Mouse (Mus musculus) bone marrow macrophage, adult 2 months (primary cell): ENCODE measurements around the gene Hmg20b.

Source experiments
- CTCF ChIP-seq: IDR thresholded peaks from 2 replicates; pipeline ENCODE4 v1.5.1; 2012; ENCODE audit warnings: low read depth, mild to moderate bottlenecking, low read length, moderate library complexity
- POLR2A ChIP-seq: IDR thresholded peaks from 2 replicates; pipeline ENCODE4 v1.6.1; 2012; ENCODE audit warnings: mild to moderate bottlenecking, low read depth, low read length, borderline replicate concordance

GRCm38 (mm10) chr10:81385603-81386306 is 35.5 kb upstream of the Hmg20b start:
- TF ChIP-seq CTCF (no peak), POLR2A (no peak)
